Mouse (Mus musculus): Measurements from ENCODE around the gene Sos1. TPM values are rescaled to one million over a fixed set of nuclear protein-coding genes. Genes with fewer than 3 reads are reported as not detected.

Gene Sos1
- polyA plus RNA-seq (2014; fragmentation: Nextera tagmentation; extraction: Ambion mirVana): 9.1 and 9.3 TPM in 2 replicates

- Histone ChIP-seq H3K36me3 (ENCODE audit: control insufficient read depth, insufficient read depth, low read length) (no peaks in the 10 kb centered on the region), H3K4me3 (ENCODE audit: low read depth, low read length) (peak within 1 kb of the TSS; percentile 84), H3K9me3 (ENCODE audit: control insufficient read depth, low read length) (no peaks in the 10 kb centered on the region), H3K27me3 (ENCODE audit: control insufficient read depth, insufficient read depth, low read length) (no peaks in the 10 kb centered on the region), H3K27ac (replicated peaks; ENCODE audit: low read depth, low read length) (peak within 1 kb of the TSS; percentile 88), H3K4me2 (ENCODE audit: low read depth, severe bottlenecking) (peak within 1 kb of the TSS; percentile 78), H3K9ac (ENCODE audit: low read length) (peak within 1 kb of the TSS; percentile 95), H3K4me1 (ENCODE audit: control insufficient read depth, insufficient read depth, low read length) (0 out of 2 replicates have a peak, but pooled peaks cover 4% of the 10 kb centered on the region)
- peak; percentile 99 for DNase-seq (ENCODE audit: low spot score)
- ATAC-seq (ENCODE audit: insufficient number of reproducible peaks, low FRiP score, low TSS enrichment, low read depth): peak; percentile 83
- under 1% methylated on average over 58 of the region's 90 CpGs for WGBS
These were observed at the start of gene Sos1 for GRCm38 (mm10) chr17:80480031-80480854. Gene Sos1, minus strand, starts transcription at chr17:80480453.

GRCm38 (mm10) chr17:80523231-80523630 is 43.0 kb upstream of the Sos1 start:
- Histone ChIP-seq H3K9me3 (ENCODE audit: control insufficient read depth, low read length) (no peaks in the 10 kb centered on the region), H3K27me3 (ENCODE audit: control insufficient read depth, insufficient read depth, low read length) (no peaks in the 10 kb centered on the region), H3K27ac (replicated peaks; ENCODE audit: low read depth, low read length) (no peak overlapping the region), H3K4me2 (ENCODE audit: low read depth, severe bottlenecking) (no peak overlapping the region), H3K36me3 (ENCODE audit: control insufficient read depth, insufficient read depth, low read length) (no peaks in the 10 kb centered on the region), H3K4me1 (ENCODE audit: control insufficient read depth, insufficient read depth, low read length) (no peaks in the 10 kb centered on the region), H3K9ac (ENCODE audit: low read length) (no peak overlapping the region), H3K4me3 (ENCODE audit: low read depth, low read length) (no peak overlapping the region)
- 86% methylated on average over 3 of the region's 3 CpGs for WGBS
- no peak for DNase-seq (ENCODE audit: low spot score)
- ATAC-seq (ENCODE audit: insufficient number of reproducible peaks, low FRiP score, low TSS enrichment, low read depth): no peak

GRCm38 (mm10) chr17:80522229-80522556 is 41.9 kb upstream of the Sos1 start:
- H3K27ac ChIP-seq (replicated peaks; ENCODE audit: low read depth, low read length): no peak overlapping the region
- no peak overlapping the region for H3K9ac ChIP-seq (ENCODE audit: low read length)
- no peaks in the 10 kb centered on the region for H3K36me3 ChIP-seq (ENCODE audit: control insufficient read depth, insufficient read depth, low read length)
- H3K9me3 ChIP-seq (ENCODE audit: control insufficient read depth, low read length): no peaks in the 10 kb centered on the region
- no peaks in the 10 kb centered on the region for H3K4me1 ChIP-seq (ENCODE audit: control insufficient read depth, insufficient read depth, low read length)
- ATAC-seq (ENCODE audit: insufficient number of reproducible peaks, low FRiP score, low TSS enrichment, low read depth) (no peak), DNase-seq (ENCODE audit: low spot score) (no peak)
- WGBS: 70% methylated on average over 7 of the region's 7 CpGs
- no peaks in the 10 kb centered on the region for H3K27me3 ChIP-seq (ENCODE audit: control insufficient read depth, insufficient read depth, low read length)
- H3K4me2 ChIP-seq (ENCODE audit: low read depth, severe bottlenecking): no peak overlapping the region
- no peak overlapping the region for H3K4me3 ChIP-seq (ENCODE audit: low read depth, low read length)

- H3K27ac ChIP-seq (replicated peaks; ENCODE audit: low read depth, low read length): no peak overlapping the region
- H3K4me2 ChIP-seq (ENCODE audit: low read depth, severe bottlenecking): no peak overlapping the region
- 62% methylated on average over 4 of the region's 4 CpGs for WGBS
- ATAC-seq (ENCODE audit: insufficient number of reproducible peaks, low FRiP score, low TSS enrichment, low read depth) (no peak), DNase-seq (ENCODE audit: low spot score) (no peak)
- no peak overlapping the region for H3K9ac ChIP-seq (ENCODE audit: low read length)
- H3K9me3 ChIP-seq (ENCODE audit: control insufficient read depth, low read length): no peaks in the 10 kb centered on the region
- H3K36me3 ChIP-seq (ENCODE audit: control insufficient read depth, insufficient read depth, low read length): no peaks in the 10 kb centered on the region
- H3K4me3 ChIP-seq (ENCODE audit: low read depth, low read length): no peak overlapping the region
- no peaks in the 10 kb centered on the region for H3K27me3 ChIP-seq (ENCODE audit: control insufficient read depth, insufficient read depth, low read length)
- no peaks in the 10 kb centered on the region for H3K4me1 ChIP-seq (ENCODE audit: control insufficient read depth, insufficient read depth, low read length)
These were observed 41.4 kb upstream of the Sos1 start for GRCm38 (mm10) chr17:80521521-80522228.

- no peak for ATAC-seq (ENCODE audit: insufficient number of reproducible peaks, low FRiP score, low TSS enrichment, low read depth)
- Histone ChIP-seq H3K36me3 (ENCODE audit: control insufficient read depth, insufficient read depth, low read length) (no peaks in the 10 kb centered on the region), H3K4me1 (ENCODE audit: control insufficient read depth, insufficient read depth, low read length) (no peaks in the 10 kb centered on the region), H3K4me2 (ENCODE audit: low read depth, severe bottlenecking) (no peak overlapping the region), H3K27me3 (ENCODE audit: control insufficient read depth, insufficient read depth, low read length) (no peaks in the 10 kb centered on the region), H3K27ac (replicated peaks; ENCODE audit: low read depth, low read length) (no peak overlapping the region), H3K9me3 (ENCODE audit: control insufficient read depth, low read length) (no peaks in the 10 kb centered on the region), H3K4me3 (ENCODE audit: low read depth, low read length) (no peak overlapping the region), H3K9ac (ENCODE audit: low read length) (no peak overlapping the region)
- DNase-seq (ENCODE audit: low spot score): no peak
- WGBS: 87% methylated on average over 8 of the region's 8 CpGs
These were observed 40.3 kb upstream of the Sos1 start for GRCm38 (mm10) chr17:80520537-80520936.

- Histone ChIP-seq H3K4me3 (ENCODE audit: low read depth, low read length) (no peak overlapping the region), H3K9ac (ENCODE audit: low read length) (no peak overlapping the region), H3K9me3 (ENCODE audit: control insufficient read depth, low read length) (no peaks in the 10 kb centered on the region), H3K27me3 (ENCODE audit: control insufficient read depth, insufficient read depth, low read length) (no peaks in the 10 kb centered on the region), H3K36me3 (ENCODE audit: control insufficient read depth, insufficient read depth, low read length) (no peaks in the 10 kb centered on the region), H3K27ac (replicated peaks; ENCODE audit: low read depth, low read length) (no peak overlapping the region), H3K4me2 (ENCODE audit: low read depth, severe bottlenecking) (no peak overlapping the region), H3K4me1 (ENCODE audit: control insufficient read depth, insufficient read depth, low read length) (no peaks in the 10 kb centered on the region)
- ATAC-seq (ENCODE audit: insufficient number of reproducible peaks, low FRiP score, low TSS enrichment, low read depth) (no peak), DNase-seq (ENCODE audit: low spot score) (no peak)
- 96% methylated on average over 12 of the region's 12 CpGs for WGBS
These were observed 38.6 kb upstream of the Sos1 start for GRCm38 (mm10) chr17:80518811-80519210.

GRCm38 (mm10) chr17:80517244-80517643 is 37.0 kb upstream of the Sos1 start:
- H3K36me3 ChIP-seq (ENCODE audit: control insufficient read depth, insufficient read depth, low read length): no peaks in the 10 kb centered on the region
- DNase-seq (ENCODE audit: low spot score) (no peak), ATAC-seq (ENCODE audit: insufficient number of reproducible peaks, low FRiP score, low TSS enrichment, low read depth) (no peak)
- no peak overlapping the region for H3K27ac ChIP-seq (replicated peaks; ENCODE audit: low read depth, low read length)
- no peak overlapping the region for H3K9ac ChIP-seq (ENCODE audit: low read length)
- no peak overlapping the region for H3K4me2 ChIP-seq (ENCODE audit: low read depth, severe bottlenecking)
- no peak overlapping the region for H3K4me3 ChIP-seq (ENCODE audit: low read depth, low read length)
- no peaks in the 10 kb centered on the region for H3K4me1 ChIP-seq (ENCODE audit: control insufficient read depth, insufficient read depth, low read length)
- no peaks in the 10 kb centered on the region for H3K27me3 ChIP-seq (ENCODE audit: control insufficient read depth, insufficient read depth, low read length)
- 78% methylated on average over 9 of the region's 9 CpGs for WGBS
- no peaks in the 10 kb centered on the region for H3K9me3 ChIP-seq (ENCODE audit: control insufficient read depth, low read length)

GRCm38 (mm10) chr17:80515956-80516355 is 35.7 kb upstream of the Sos1 start:
- Histone ChIP-seq H3K27me3 (ENCODE audit: control insufficient read depth, insufficient read depth, low read length) (no peaks in the 10 kb centered on the region), H3K4me3 (ENCODE audit: low read depth, low read length) (no peak overlapping the region), H3K36me3 (ENCODE audit: control insufficient read depth, insufficient read depth, low read length) (no peaks in the 10 kb centered on the region), H3K27ac (replicated peaks; ENCODE audit: low read depth, low read length) (no peak overlapping the region), H3K4me2 (ENCODE audit: low read depth, severe bottlenecking) (no peak overlapping the region), H3K9ac (ENCODE audit: low read length) (no peak overlapping the region), H3K4me1 (ENCODE audit: control insufficient read depth, insufficient read depth, low read length) (no peaks in the 10 kb centered on the region), H3K9me3 (ENCODE audit: control insufficient read depth, low read length) (no peaks in the 10 kb centered on the region)
- DNase-seq (ENCODE audit: low spot score) (no peak), ATAC-seq (ENCODE audit: insufficient number of reproducible peaks, low FRiP score, low TSS enrichment, low read depth) (no peak)
- 90% methylated on average over 9 of the region's 9 CpGs for WGBS
